Mouse (Mus musculus) midbrain, embryonic 16.5 days (tissue): ENCODE results near the gene Tdrd3. TPM values are rescaled to one million over a fixed set of nuclear protein-coding genes. Genes with fewer than 3 reads are reported as not detected.
A peak's percentile ranks its signal among the peaks of the same experiment; 100 is the strongest.

Experiments used
- ATAC-seq: fragments of 200-750 bp; cut with Nextera tagmentation; 2 replicates; pipeline ENCODE4 v1.8.0; 2017; ENCODE audit warnings: moderate TSS enrichment
- H3K27ac ChIP-seq: fragments of 300-500 bp; sonication (generic); 2 replicates; pipeline ENCODE4 v1.5.1; 2014; ENCODE audit warnings: mild to moderate bottlenecking, low read length, mixed read lengths
- H3K27me3 ChIP-seq: fragments of 300-500 bp; sonication (generic); 2 replicates; pipeline ENCODE4 v1.6.1; 2014; ENCODE audit warnings: low read depth, low read length, mixed read lengths; ENCODE audit not compliant: control insufficient read depth, insufficient read depth
- H3K36me3 ChIP-seq: fragments of 300-500 bp; sonication (generic); 2 replicates; pipeline ENCODE4 v1.6.1; 2014; ENCODE audit warnings: mild to moderate bottlenecking, low read length, moderate library complexity, mixed read lengths; ENCODE audit not compliant: control insufficient read depth, insufficient read depth
- H3K4me1 ChIP-seq: fragments of 300-500 bp; sonication (generic); 2 replicates; pipeline ENCODE4 v1.6.1; 2014; ENCODE audit warnings: mild to moderate bottlenecking, low read length, mixed read lengths; ENCODE audit not compliant: control insufficient read depth, insufficient read depth
- H3K4me2 ChIP-seq: fragments of 300-500 bp; sonication (generic); 2 replicates; pipeline ENCODE4 v1.6.1; 2014; ENCODE audit warnings: mild to moderate bottlenecking, low read length, mixed read lengths
- H3K4me3 ChIP-seq: fragments of 300-500 bp; sonication (generic); 2 replicates; pipeline ENCODE4 v1.5.1; 2014; ENCODE audit warnings: low read depth, mild to moderate bottlenecking, low read length, moderate library complexity, mixed read lengths
- H3K9ac ChIP-seq: fragments of 300-500 bp; sonication (generic); 2 replicates; pipeline ENCODE4 v1.6.1; 2014; ENCODE audit warnings: low read depth, low read length, mixed read lengths
- H3K9me3 ChIP-seq: fragments of 300-500 bp; sonication (generic); replicated peaks from 2 replicates; pipeline ENCODE4 v1.6.1; 2014; ENCODE audit warnings: mild to moderate bottlenecking, low read length, mixed read lengths; ENCODE audit not compliant: control insufficient read depth, poor library complexity, severe bottlenecking
- WGBS: fragments of 180-500 bp; shearing (Covaris S2); extraction: QIAGEN DNeasy Blood & Tissue Kit; methylation state at CpG from one replicate; pipeline ENCODE4 v1.1.7; 2014; 5-methylcytosine and 5-hydroxymethylcytosine counted together
- polyA plus RNA-seq: library from polyadenylated mRNA; unstranded; fragments of >200 nt; fragmentation: Nextera tagmentation; extraction: Ambion mirVana; gene quantifications from 2 replicates; pipeline ENCODE4 v1.2.1, GENCODE M21; 2015

Tdrd3 gene
- polyA plus RNA-seq, 1 experiment from 2014 or later, result 47.0 TPM

- Histone ChIP-seq H3K4me2 (peak overlapping the region; percentile 67), H3K9me3 (no peaks in the 10 kb centered on the region), H3K4me1 (peaks cover 16% of the 10 kb centered on the region), H3K9ac (peak overlapping the region; percentile 82), H3K4me3 (peak overlapping the region; percentile 69), H3K27ac (peak overlapping the region; percentile 98), H3K36me3 (no peaks in the 10 kb centered on the region), H3K27me3 (no peaks in the 10 kb centered on the region)
- no peak for ATAC-seq
- WGBS, result 2% methylated on average over 3 of the region's 3 CpGs
Observed at GRCm38 (mm10) chr14:87417691-87418070, 1.2 kb downstream of the Tdrd3 start.

DNA sequence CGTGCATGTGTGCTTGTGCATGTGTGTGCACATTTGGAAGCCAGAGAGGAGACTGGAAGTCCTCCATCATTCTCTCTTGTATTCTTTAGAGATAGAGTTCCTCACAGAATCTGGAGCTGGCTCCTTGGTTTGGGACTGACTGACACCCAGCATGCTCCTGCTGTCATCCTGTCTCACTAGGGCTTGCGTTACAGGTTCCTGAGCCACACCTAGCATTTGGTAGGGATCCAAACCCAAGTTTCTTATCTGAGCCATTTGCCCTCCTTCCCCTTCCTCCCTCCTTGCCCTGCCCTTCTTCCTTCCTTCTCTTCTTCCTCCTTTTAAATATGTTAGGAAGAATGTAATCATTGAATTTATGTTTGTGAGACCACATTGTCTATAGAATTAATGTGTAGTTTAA lies 3.3 kb downstream of the Tdrd3 start:
- Histone ChIP-seq H3K9ac (no peak overlapping the region), H3K27ac (no peak overlapping the region), H3K4me3 (no peak overlapping the region), H3K27me3 (no peaks in the 10 kb centered on the region), H3K4me2 (no peak overlapping the region), H3K4me1 (peaks cover 16% of the 10 kb centered on the region), H3K9me3 (no peaks in the 10 kb centered on the region), H3K36me3 (no peaks in the 10 kb centered on the region)
- WGBS, result 90% methylated on average over 2 of the region's 2 CpGs
- ATAC-seq, result no peak

DNA sequence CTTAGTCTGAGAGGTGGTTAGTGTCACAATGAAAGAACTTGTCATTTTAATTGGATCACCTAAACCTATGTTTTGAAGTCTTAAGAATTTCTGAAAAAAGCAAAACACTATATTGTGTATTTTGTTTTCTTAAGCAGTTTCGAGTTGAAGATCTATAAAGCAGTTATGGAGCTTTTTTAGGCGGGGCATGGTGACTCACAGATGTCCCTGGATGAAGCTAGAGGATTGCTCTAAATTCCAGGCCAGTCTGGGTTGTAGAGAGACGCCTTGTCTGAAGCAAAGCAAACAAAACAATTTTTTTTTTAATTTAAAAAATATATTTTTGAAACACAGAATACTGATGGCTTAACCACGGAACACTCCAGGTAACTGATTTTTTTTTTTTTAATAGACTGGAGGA lies 4.1 kb downstream of the Tdrd3 start:
- Histone ChIP-seq H3K27me3 (no peaks in the 10 kb centered on the region), H3K9ac (no peak overlapping the region), H3K4me1 (peaks cover 16% of the 10 kb centered on the region), H3K9me3 (no peaks in the 10 kb centered on the region), H3K27ac (no peak overlapping the region), H3K4me3 (no peak overlapping the region), H3K36me3 (no peaks in the 10 kb centered on the region), H3K4me2 (no peak overlapping the region)
- ATAC-seq, result no peak
- WGBS, result 81% methylated on average over 4 of the region's 4 CpGs

DNA sequence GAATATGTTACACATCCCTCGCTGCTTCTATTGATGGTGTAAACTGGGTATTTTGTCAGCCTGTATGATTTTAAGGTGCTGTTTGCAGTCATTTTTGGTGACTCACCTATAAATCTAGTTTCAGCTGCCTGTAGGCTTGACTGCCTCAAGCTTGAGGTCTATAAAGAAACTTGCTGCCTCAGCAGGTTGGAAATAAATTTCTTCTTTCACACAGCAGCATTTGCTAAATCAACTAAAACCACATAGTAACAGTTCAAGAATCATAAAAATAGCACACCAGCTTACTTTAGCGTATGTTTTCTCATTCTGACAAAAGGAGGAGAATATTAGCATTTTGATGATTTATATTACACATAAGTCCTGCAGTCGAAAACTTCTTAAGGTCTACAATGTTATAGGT lies 6.0 kb downstream of the Tdrd3 start:
- no peaks in the 10 kb centered on the region for H3K9me3 ChIP-seq
- 86% methylated on average over 3 of the region's 3 CpGs for WGBS

GRCm38 (mm10) chr14:87426297-87426922 lies 10.0 kb downstream of the Tdrd3 start:
- Histone ChIP-seq H3K36me3 (no peaks in the 10 kb centered on the region), H3K9me3 (no peaks in the 10 kb centered on the region), H3K4me2 (no peak overlapping the region), H3K27ac (no peak overlapping the region), H3K27me3 (no peaks in the 10 kb centered on the region), H3K9ac (no peak overlapping the region), H3K4me1 (no peaks in the 10 kb centered on the region), H3K4me3 (no peak overlapping the region)
- 78% methylated on average over 7 of the region's 7 CpGs for WGBS
- no peak for ATAC-seq

More for the DNA sequence above, 6.0 kb downstream of the Tdrd3 start:
- H3K27ac ChIP-seq, result no peak overlapping the region
- no peak overlapping the region for H3K4me2 ChIP-seq
- no peaks in the 10 kb centered on the region for H3K27me3 ChIP-seq
- H3K36me3 ChIP-seq, result no peaks in the 10 kb centered on the region
- H3K4me3 ChIP-seq, result no peak overlapping the region
- H3K4me1 ChIP-seq, result peaks cover 16% of the 10 kb centered on the region
- no peak for ATAC-seq
- H3K9ac ChIP-seq, result no peak overlapping the region

DNA sequence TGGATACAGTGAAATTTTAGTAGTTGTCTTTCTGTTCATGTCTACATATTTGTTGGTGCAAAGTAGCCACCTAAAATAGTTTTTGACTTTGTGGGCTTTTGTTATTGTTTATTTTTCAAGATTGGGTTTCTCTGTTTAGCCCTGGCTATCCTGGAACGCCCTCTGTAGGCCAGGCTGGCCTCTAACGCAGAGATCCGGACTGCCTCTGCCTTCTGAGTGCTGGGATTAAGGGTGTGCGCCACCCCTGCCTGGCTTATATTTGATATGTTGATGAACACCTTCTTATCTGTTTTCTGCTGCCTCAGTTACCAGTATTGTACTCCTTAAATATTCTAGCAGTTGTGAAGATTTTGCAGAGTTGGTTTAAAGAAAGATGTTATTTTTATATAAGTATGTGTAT lies 10.6 kb downstream of the Tdrd3 start:
- Histone ChIP-seq H3K4me3 (no peak overlapping the region), H3K9ac (no peak overlapping the region), H3K27me3 (no peaks in the 10 kb centered on the region), H3K27ac (no peak overlapping the region), H3K9me3 (no peaks in the 10 kb centered on the region), H3K4me1 (no peaks in the 10 kb centered on the region), H3K4me2 (no peak overlapping the region), H3K36me3 (no peaks in the 10 kb centered on the region)
- WGBS, result 93% methylated on average over 4 of the region's 4 CpGs
- no peak for ATAC-seq

DNA sequence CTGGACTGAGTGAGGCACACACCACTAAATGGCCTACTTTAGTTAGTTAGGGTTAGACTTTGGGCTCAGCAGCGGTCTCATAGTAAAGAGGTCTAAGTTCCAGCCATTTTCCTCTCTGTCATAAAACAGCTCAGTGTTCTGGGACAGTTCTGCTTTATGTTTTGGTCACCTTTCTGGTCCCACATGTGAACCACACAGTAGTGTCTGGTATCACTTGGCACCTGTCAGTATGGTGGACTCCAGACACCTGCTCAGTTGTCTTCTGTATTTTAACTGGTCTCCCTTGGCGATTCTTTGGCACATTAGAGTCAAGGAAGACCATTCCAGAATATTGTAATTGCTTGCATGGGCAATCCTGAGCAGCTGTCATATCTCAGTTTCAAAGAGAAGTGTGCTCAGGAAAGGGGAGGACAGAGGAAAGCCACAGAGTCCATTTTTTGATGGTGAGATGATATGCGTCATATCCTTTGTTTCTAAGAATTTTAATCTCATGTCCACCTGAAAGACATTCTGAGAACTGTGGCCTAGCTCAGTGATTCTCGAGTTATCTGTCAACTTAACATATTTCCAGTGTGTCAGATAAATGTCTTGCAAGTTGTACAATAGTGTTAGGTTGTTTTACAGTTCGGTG lies 11.3 kb downstream of the Tdrd3 start:
- WGBS, result 94% methylated on average over 5 of the region's 5 CpGs
- H3K9me3 ChIP-seq, result no peaks in the 10 kb centered on the region
- no peak for ATAC-seq

DNA sequence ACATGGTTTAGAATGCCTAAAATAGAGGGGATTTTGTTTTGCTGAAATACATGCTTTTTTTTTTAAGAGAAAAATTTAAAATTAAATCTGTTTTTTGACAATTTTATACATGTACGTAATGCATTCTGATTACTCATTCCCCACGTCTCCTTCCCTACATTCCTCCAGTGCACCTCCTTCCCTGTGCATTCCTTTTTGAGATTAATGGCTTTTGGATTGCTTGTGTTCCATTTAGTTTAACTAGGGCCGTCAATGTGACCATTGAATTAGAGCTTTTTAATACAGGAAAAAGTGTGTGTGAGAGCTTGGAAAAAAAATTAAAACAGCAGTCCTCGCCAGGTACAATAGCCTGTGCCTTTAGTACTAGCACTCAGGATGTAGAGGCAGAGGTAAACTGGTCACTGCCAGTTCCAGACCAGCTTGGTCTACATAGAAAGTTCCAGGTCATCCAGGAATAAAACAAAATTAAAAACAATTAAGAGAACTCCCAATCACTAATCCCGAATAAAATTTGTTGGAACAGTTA lies 17.0 kb downstream of the Tdrd3 start:
- Histone ChIP-seq H3K4me1 (no peaks in the 10 kb centered on the region), H3K36me3 (no peaks in the 10 kb centered on the region), H3K27ac (no peak overlapping the region), H3K9me3 (no peaks in the 10 kb centered on the region), H3K4me3 (no peak overlapping the region), H3K27me3 (no peaks in the 10 kb centered on the region), H3K9ac (no peak overlapping the region), H3K4me2 (no peak overlapping the region)
- 86% methylated on average over 5 of the region's 5 CpGs for WGBS
- no peak for ATAC-seq

More for the DNA sequence above, 11.3 kb downstream of the Tdrd3 start:
- Histone ChIP-seq H3K4me1 (no peaks in the 10 kb centered on the region), H3K27me3 (no peaks in the 10 kb centered on the region), H3K4me2 (no peak overlapping the region), H3K9ac (no peak overlapping the region), H3K4me3 (no peak overlapping the region), H3K27ac (no peak overlapping the region), H3K36me3 (no peaks in the 10 kb centered on the region)

DNA sequence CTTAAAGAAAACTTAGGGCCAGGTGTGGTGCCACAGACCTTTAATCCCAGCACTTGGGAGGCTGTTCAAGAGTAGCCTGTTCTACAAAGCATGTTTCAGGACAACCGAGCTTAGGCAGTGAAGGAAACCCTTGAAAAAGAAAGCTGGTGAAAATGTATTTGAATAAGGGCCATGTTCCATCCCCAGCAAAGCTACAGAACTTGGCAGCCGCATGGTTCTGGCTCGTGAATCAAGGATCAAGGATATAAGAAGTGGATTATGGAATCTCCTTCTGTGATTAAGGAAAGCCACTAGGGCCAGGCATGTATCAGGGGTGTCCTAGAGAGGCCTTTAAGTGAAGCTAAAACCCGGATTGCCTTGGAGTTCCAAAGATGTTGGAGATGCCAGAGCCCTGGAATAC lies 18.9 kb downstream of the Tdrd3 start:
- 93% methylated on average over 4 of the region's 4 CpGs for WGBS
- Histone ChIP-seq H3K9me3 (no peaks in the 10 kb centered on the region), H3K4me1 (no peaks in the 10 kb centered on the region), H3K9ac (no peak overlapping the region), H3K4me3 (no peak overlapping the region), H3K4me2 (no peak overlapping the region), H3K27me3 (no peaks in the 10 kb centered on the region), H3K27ac (no peak overlapping the region), H3K36me3 (no peaks in the 10 kb centered on the region)
- no peak for ATAC-seq
